Mouse (Mus musculus) lung, adult 2 months (tissue): ENCODE results near the gene Ifitm6. TPM values are rescaled to one million over a fixed set of nuclear protein-coding genes. Genes with fewer than 3 reads are reported as not detected.

Experiments used
- DNase-seq: peaks from one replicate; pipeline ENCODE4 v3.0.0; 2022
- H3K4me1 ChIP-seq: fragments of 200-500 bp; 2 replicates; pipeline ENCODE4 v1.6.1; 2011; ENCODE audit warnings: low read length; ENCODE audit not compliant: control insufficient read depth, insufficient read depth
- H3K4me3 ChIP-seq: fragments of 200-500 bp; replicated peaks from 2 replicates; pipeline ENCODE3; 2011; ENCODE audit warnings: low read depth, mild to moderate bottlenecking, control low read depth, low read length; ENCODE audit errors: extremely low read depth
- CTCF ChIP-seq: fragments of 200-500 bp; IDR thresholded peaks from 2 replicates; pipeline ENCODE4 v1.5.1; 2011; ENCODE audit warnings: mild to moderate bottlenecking, low read length, control low read depth; ENCODE audit not compliant: insufficient read depth
- POLR2A ChIP-seq: fragments of 200-500 bp; IDR thresholded peaks from 2 replicates; pipeline ENCODE4 v1.6.1; 2011; ENCODE audit warnings: low read depth, mild to moderate bottlenecking, control low read depth, low read length, borderline replicate concordance; ENCODE audit errors: extremely low read depth
- WGBS: fragments of 180-500 bp; shearing (Covaris S2); methylation state at CpG from one replicate; pipeline ENCODE4 v1.1.7; 2018; 5-methylcytosine and 5-hydroxymethylcytosine counted together
- polyA plus RNA-seq: library from polyadenylated mRNA; depleted of rRNA; stranded (reverse); fragments of >200 nt; gene quantifications from 2 replicates; pipeline ENCODE4 v1.2.3, GENCODE M21; 2012; rRNA removed

Ifitm6 gene
- polyA plus RNA-seq, 1 experiment, result 24.3 TPM

DNA sequence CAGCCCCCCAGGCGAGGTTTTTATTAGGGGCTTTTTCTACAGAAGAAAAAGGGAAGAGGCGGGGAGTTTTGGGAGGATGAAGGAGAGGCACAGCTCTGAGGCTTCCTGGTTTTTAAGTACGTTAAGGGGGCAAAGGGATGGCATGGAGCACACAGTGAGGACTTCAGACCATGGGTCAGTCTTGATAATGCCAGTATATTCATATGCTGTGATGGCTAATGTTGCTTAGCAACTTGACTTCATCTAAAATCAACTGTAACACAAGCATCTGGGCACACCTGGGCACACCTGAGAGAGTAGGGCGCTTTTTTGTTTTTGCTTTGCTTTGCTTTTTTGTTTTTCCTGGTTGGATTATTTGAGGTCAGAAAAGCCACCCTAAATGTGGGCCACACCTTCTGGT lies 50.8 kb downstream of the Ifitm6 start, which contains the start of gene Ifitm1:
Gene Ifitm1 (plus strand): TSS at position 301 of the 400 bp plus-strand sequence.
- 89% methylated on average over 4 of the region's 4 CpGs for WGBS
- no peak for DNase-seq
- TF ChIP-seq CTCF (no peak), POLR2A (no peak)
- H3K4me1 ChIP-seq, result peaks cover 9% of the 10 kb centered on the region
- no peak within 1 kb of the TSS for H3K4me3 ChIP-seq

Other genes with a start within 250 kb of the Ifitm6 start
- gene Syce1, start 230.1 kb downstream of the Ifitm6 start, polyA plus RNA-seq, result 0.22 and 0.45 TPM in 2 replicates
- 0.06 and 0.19 TPM in 2 replicates for gene Zfp941, start 195.7 kb downstream of the Ifitm6 start, polyA plus RNA-seq
- gene Urah, start 182.9 kb downstream of the Ifitm6 start, polyA plus RNA-seq, result 19.7 and 23.3 TPM in 2 replicates
- 45.0 and 76.2 TPM in 2 replicates for gene Scgb1c1, start 172.4 kb downstream of the Ifitm6 start, polyA plus RNA-seq
- 0.24 TPM in 1 of 2 replicates, not detected in the other for gene Odf3, start 170.1 kb downstream of the Ifitm6 start, polyA plus RNA-seq
- 2.2 TPM in 1 of 2 replicates, not detected in the other for gene Gm45785, start 161.6 kb downstream of the Ifitm6 start, polyA plus RNA-seq
- gene Ric8a, start 161.0 kb downstream of the Ifitm6 start, polyA plus RNA-seq, result 112 and 138 TPM in 2 replicates
- 25.5 and 30.5 TPM in 2 replicates for gene Bet1l, start 160.3 kb downstream of the Ifitm6 start, polyA plus RNA-seq
- gene Psmd13, start 136.0 kb downstream of the Ifitm6 start, polyA plus RNA-seq, result 48.8 and 70.4 TPM in 2 replicates
- 21.1 and 27.0 TPM in 2 replicates for gene Sirt3, start 135.6 kb downstream of the Ifitm6 start, polyA plus RNA-seq
- 46.7 and 104 TPM in 2 replicates for gene Cox8b, start 117.5 kb downstream of the Ifitm6 start, polyA plus RNA-seq
- gene Nlrp6, start 97.0 kb downstream of the Ifitm6 start, polyA plus RNA-seq, result 0.07 and 0.31 TPM in 2 replicates
- gene Pgghg, start 76.5 kb downstream of the Ifitm6 start, polyA plus RNA-seq, result 38.1 and 39.3 TPM in 2 replicates
- gene Ifitm5, start 67.6 kb downstream of the Ifitm6 start, polyA plus RNA-seq, result 3.2 and 5.2 TPM in 2 replicates
- gene Gm45717, start 62.0 kb downstream of the Ifitm6 start, polyA plus RNA-seq, result 0.63 TPM in 1 of 2 replicates, not detected in the other
- 1,180 and 1,190 TPM in 2 replicates for gene Ifitm2, start 61.9 kb downstream of the Ifitm6 start, polyA plus RNA-seq
- 227 and 261 TPM in 2 replicates for gene Ifitm1, start 50.7 kb downstream of the Ifitm6 start, polyA plus RNA-seq
- 560 and 814 TPM in 2 replicates for gene Ifitm3, start 7.2 kb downstream of the Ifitm6 start, polyA plus RNA-seq
- gene Gm17387, start 11.2 kb upstream of the Ifitm6 start, polyA plus RNA-seq, result not detected in 2 replicates
- 0.33 and 0.36 TPM in 2 replicates for gene B4galnt4, start 43.2 kb upstream of the Ifitm6 start, polyA plus RNA-seq
- 23.8 and 47.7 TPM in 2 replicates for gene Pkp3, start 60.3 kb upstream of the Ifitm6 start, polyA plus RNA-seq
- gene Sigirr, start 82.6 kb upstream of the Ifitm6 start, polyA plus RNA-seq, result 40.5 and 40.6 TPM in 2 replicates
- 2.8 and 10.7 TPM in 2 replicates for gene Ano9, start 99.9 kb upstream of the Ifitm6 start, polyA plus RNA-seq
- gene Ptdss2, start 104.5 kb upstream of the Ifitm6 start, polyA plus RNA-seq, result 22.9 and 24.1 TPM in 2 replicates
- gene Rnh1, start 154.9 kb upstream of the Ifitm6 start, polyA plus RNA-seq, result 128 and 195 TPM in 2 replicates
- gene Hras, start 176.1 kb upstream of the Ifitm6 start, polyA plus RNA-seq, result 77.3 and 91.5 TPM in 2 replicates
- 15.8 TPM in 2 replicates for gene Lrrc56, start 176.2 kb upstream of the Ifitm6 start, polyA plus RNA-seq
- 4.4 and 5.6 TPM in 2 replicates for gene Lmntd2, start 196.2 kb upstream of the Ifitm6 start, polyA plus RNA-seq
- gene Rassf7, start 197.9 kb upstream of the Ifitm6 start, polyA plus RNA-seq, result 87.1 and 92.9 TPM in 2 replicates
- gene Phrf1, start 210.9 kb upstream of the Ifitm6 start, polyA plus RNA-seq, result 18.9 and 22.5 TPM in 2 replicates
- 48.8 and 49.7 TPM in 2 replicates for gene Irf7, start 248.6 kb upstream of the Ifitm6 start, polyA plus RNA-seq